Mouse (Mus musculus) left cerebral cortex, adult 9 months (tissue): ENCODE measurements around the gene Abraxas2.

Experiments used
- DNase-seq, 2 experiments: peaks; one replicate each; pipeline ENCODE4 v3.0.0; 2022; ENCODE audit warnings: low spot score in 2 of 2

The Abraxas2 gene

DNA sequence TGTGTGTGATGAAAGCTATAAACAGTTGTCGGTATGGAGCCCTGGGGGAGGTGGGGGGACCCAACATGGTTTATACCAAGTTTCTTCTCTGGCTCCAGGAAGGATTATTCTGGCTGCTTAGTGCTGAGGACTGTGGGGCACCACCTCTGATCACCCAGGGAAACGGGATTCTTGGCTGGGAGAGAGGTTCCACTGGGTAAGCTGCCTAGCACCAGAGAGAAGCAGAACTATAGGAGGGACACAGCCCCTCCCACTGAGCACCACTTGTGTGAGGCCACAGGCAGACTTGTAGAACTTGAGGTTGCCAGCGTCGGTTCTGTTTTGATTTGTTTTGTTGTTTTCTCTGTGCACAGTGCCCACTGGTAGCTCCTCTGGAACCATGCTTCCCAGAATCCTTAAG lies 5.1 kb upstream of the Abraxas2 start:
- no peak for DNase-seq

DNA sequence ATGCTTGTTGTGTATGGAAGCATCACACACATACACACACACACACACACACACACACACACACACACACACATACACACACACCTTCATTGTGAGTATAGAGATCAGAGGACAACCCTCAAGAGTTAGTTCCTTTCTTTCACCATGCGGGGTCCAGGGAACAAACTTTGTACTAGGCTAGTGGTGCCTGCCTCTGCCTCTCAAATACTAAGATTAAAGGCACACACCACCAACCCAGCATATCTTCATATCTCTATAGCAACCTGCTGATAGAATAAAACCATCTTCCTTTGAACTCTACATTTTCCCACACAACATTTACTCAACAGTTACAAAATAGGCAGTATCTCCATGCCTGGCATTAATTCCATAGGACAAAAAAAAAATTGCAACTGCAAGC lies 2.9 kb upstream of the Abraxas2 start:
- no peak for DNase-seq

DNA sequence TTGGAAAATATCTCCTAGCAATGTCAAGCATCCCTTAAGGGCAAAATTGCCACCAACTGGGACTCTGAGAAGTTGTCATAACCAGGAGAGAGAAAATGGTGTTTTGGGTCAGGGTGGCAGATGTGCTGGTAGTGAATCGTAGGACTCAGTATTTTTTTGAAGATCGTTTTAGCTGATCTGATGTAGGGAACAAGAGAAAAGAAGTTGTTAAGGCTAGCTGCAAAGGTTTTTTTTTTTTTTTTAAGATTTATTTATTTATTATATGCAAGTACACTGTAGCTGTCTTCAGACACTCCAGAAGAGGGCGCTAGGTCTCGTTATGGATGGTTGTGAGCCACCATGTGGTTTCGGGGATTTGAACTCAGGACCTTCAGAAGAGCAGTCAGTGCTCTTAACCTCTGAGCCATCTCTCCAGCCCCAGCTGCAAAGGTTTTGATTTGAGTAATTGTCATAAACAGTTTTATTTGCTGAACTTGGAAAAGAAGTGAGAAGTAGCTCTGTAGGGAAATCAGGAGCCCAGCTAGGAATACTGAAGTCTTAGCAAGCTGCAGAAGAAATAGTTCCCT lies 899 bp upstream of the Abraxas2 start:
- DNase-seq, result no peak

DNA sequence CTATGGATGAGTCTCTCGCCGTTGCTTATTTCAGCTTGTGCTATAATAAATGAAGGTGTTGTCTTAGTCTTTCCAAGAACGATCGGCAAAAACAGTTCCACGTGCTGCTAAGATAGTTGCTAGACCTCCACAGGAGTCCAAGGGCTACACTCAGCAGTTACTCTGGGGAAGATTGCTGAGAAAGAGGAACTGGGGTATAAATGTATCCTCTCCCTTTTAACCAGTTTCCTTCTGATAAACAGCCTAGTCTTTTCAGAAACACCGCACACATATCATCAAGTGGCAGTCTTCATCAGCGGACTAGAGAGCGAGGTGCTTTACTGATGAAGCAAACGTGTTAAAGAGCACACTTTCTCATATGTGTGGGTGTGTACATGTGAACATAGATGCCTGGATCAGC lies 7.3 kb downstream of the Abraxas2 start:
- no peak for DNase-seq

DNA sequence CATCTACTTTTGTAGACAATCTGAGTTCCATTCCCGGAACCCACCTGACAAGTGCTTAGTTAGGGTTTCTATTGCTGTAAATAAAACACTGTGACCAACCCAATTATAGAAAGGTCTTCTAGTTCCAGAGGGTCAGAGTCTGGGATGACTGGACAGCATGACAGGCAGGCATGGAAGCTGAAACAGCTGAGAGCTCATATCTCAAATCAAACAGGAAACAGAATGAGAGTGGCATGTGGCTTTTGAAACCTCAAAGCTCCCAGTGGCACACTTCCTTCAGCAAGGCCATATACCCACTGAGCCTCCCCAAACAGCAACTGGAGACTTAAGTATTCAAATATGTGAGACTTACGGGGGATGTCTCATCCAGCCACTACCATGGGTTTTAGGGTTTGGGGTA lies 14.0 kb downstream of the Abraxas2 start:
- no peak for DNase-seq

DNA sequence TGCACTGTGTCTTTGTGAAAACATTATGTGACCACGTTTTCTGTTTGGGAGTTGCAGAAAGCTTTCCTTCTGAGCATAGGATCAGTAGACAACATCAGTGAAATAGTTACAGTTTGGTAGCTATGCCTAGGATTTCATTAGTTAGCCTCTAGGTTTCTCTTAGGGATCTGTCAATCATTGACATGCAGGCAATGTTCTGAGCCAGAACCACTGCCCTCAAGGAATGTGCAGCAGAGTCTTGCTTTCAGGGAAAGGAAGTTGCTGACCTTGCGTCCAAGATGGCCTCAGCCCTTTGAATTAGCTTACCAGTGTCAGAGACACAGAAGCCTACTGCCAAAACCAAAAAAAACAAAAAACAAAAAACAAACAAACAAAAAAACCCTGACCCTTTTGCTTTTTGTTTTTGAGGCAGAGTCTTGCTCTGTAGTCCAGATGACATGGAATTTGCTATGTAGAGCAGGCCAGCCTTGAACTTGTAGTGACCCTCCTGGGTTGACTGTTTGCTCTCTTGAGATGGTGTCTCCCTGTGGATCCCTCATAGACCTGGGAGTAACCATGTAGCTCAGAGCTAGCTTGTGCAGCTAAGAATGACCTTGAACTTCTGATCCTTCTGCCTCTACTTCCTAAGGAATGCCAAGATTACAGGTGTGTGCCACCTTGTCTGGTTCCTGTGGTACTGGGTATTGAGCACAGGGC lies 16.5 kb downstream of the Abraxas2 start:
- no peak for DNase-seq

DNA sequence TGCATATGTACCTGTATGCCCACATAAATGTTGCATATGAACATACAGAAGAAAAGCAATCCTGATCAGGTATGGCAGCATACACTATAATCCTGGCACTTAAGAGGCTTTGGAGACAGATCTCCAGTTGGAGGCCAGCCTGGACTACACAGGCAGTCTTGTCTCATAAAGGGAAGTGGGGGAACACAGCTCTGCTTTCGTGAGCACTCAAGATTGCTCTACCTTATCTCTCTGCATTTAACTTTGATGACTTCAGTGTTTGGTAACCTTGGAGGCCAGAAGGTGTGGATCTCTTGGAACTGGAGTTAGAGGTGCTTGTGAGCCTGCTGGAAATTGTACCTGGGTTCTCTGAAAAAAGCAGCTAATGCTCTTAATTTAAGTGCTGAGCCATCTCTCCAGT lies 21.3 kb downstream of the Abraxas2 start:
- DNase-seq, result no peak

DNA sequence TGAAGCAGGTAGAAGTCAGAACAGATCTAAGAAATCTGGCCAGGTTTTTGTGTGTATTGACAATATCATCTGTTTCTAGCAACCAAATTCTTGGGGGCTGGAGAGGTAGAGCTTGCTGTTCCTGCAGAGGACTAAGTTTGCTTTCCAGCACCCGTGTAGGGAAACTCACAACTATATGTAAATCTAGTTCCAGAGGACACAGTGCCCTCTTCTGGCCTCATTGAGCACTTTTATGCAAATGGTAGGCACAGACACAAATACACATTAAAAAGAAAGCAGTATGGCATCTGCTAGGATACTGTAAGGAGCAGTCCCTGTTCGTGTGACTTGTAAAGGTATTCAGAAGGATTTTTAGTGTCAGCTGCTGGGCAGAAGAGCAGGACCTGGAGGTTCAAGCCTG lies 23.3 kb downstream of the Abraxas2 start:
- no peak for DNase-seq

DNA sequence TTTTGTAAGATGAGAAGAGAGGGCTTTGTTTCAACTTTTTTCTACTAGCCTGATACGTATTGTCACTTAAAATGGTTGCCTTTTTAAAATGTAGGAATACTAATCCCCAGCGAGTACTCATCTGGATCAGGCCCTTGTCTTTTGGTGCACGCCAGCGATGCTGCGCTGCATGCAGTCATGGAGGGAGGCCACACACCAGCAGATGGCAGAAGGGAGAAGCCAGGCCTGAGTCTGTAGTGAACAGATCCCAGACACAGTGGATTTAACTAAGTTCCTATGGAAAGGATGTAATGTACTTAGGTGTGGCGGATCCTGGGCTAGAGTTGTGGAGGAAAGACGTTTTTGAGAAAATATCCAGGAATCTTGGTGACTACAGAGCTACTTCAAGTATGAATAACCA lies 25.0 kb downstream of the Abraxas2 start:
- DNase-seq, result peak in 1 of 2 experiments; percentile 20

DNA sequence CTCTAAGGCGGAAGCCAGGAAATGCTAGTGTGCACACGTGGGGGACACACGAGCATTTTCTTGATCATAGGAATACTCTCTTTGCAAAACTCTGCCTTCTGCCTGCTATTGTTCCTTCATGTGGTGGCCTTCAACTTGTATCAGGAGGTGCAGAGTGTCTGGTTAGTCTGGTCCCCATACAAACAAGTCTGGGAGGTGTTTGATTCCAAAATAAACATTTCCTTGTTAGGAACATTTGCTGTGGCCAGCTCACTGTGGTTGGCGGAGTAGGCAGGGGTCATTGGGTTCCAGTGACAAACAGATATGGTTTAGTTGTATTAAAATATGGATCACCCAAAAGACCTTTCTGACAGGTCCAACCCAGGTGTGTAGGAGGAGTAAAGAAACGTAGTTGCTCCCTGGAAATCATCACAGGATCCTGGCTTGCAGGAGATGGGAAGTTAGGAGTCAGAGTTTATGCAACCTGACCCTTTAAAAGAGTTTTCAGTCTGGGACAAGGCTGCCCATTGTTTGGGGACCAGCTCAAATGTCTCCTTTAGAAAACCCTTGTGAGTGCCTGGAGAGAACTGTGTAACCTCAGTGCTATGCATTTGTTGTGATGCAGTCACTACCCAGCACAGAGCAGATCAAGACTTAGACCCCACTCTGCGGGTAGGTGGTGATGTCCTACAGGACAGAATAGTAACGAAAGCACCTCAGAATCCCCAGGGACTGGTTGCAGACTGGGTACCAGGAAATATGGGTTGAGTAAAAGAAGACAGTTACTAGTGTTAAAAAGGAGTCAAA lies 28.2 kb downstream of the Abraxas2 start:
- no peak for DNase-seq

DNA sequence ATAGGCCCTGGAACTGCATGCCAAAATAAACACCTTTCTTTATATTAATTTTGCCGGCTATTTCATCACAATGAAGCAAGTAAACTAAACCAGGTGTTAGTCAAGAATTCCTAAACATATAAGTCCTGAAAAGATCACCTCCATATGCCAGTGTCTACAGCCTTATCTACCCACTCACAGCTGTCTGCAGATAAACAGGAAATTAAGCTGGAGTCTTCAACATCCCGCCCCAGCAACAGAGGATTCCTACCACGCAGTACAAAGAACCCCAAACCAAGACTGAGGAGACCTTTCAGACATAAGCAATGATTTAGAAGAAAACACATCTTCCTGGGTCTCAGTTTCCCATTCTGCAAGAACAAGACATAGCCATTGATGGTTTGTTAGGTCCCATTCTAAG lies 29.0 kb downstream of the Abraxas2 start:
- no peak for DNase-seq

DNA sequence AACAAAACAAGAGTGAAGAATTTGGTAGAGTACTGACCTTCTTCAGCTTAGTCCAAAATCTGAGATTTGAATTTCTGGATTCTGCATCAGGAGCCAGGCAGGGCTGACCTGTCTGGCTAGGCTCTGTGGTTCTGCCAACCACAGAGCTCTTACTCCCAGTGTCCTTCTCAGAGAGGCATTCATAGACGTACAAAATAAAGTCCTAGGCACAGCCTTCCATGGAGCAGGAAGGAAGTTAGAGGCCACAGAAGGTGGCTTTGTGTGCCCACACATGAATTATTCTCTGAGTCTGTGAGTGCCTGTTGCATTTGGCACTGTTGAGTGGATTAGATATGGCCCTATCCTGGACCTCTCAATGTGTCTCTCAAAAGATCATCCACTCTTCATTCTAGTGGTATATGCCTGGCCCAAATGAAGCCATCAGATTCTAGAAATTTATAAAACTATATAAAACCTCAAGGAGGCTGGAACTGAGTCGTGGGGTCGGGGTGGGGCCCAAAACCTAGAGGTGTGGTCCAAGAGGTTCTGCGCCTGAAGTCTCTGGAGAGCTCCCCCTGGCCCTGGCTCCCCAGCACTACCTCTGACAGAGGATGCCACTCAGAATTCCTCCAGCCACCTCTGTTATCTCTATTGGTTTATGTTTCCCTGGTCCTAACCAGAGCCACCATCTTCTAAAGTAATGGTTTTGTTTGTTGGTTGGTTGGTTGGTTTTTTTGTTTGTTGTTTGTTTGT lies 29.7 kb downstream of the Abraxas2 start:
- DNase-seq, result no peak

DNA sequence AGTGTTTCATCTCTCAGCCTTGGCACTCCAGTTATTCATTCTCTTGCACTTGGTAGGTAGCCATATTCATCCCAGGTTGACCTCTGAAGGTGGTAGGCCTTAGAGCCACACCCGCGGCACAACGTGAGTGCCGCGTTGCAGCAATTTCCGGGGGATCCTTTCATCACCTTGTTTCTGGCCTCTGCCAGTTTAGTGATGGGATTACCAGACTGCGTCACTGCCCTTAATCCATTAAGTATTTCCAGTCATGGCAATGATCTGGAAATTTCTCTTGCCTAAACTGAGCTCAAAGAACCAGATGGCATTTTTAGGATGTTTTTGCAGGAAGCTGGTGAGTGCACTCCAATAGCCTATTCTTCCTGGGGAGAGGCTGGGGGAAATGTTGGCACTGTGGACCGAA lies 30.7 kb downstream of the Abraxas2 start:
- no peak for DNase-seq

DNA sequence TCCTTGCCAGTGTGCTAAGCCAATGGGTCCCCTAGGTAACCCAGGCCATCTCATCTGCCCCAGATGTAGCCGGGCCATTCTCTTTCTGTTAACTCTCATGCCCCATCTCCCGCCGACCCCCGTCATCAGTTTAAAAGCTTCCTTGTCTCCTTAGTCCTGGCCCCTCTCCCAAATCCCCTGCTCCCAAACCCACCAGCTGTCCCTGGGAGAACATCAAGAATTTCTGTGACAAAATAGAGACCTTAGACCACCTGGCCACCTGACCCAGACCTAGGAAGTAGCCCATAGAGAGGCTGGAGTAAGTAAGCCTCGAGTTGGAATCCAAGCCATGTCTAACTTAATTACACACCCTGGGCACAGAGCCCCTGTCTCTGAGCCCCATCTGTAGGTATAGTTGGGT lies 31.2 kb downstream of the Abraxas2 start:
- DNase-seq, result no peak

DNA sequence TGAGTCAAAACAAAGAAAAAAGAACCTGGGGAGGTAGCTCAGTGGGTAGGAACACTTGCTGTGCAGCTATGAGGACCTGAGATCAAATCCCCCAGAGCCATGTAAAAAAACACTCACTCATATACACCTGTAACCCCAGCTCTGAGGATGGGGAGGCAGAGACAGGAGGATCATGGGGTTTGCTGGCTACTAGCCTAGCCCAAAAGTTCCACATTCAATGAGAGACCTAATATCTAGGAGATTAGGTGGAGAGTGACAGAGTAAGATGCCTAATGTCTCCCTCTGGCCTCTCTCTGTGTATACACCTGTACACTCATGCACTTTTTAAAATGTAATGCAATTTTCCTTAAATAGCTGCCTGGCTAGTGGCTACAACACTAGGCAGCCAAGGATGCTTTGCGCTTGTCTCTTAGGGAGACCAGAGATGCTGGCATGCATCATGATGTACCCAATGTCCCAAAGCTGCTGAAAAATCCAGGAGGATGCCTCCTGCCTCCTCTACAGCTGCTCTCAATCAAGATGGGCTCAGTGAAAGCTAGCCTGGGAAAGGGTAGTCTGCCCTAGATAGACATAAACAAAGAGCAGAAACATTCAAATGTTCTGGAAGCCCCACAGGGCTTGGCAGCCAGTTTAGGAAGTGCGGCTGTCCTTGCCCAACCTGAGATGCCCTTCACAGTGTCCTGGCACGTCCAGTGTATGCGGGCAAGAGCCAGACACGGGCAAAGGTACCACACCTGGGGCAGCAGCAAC lies 32.7 kb downstream of the Abraxas2 start:
- no peak for DNase-seq

DNA sequence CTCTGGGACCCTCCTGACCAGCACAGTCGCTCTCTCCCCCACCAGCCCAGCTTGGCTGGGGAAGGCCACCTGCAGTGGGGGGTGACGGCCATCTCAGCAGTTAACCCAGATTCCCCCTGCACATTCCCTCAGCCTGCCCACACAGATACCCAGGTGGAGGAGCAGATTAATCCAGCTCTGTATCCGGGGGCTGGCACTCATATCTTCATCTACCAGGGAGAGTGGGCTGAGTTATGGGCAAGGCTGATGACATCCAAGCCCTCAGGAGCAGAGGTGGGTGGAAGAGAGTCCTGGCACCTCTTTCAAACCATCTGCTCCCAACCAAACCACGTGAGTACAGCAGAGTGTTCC lies 33.3 kb downstream of the Abraxas2 start:
- peak in 1 of 2 experiments; percentile 16 for DNase-seq

DNA sequence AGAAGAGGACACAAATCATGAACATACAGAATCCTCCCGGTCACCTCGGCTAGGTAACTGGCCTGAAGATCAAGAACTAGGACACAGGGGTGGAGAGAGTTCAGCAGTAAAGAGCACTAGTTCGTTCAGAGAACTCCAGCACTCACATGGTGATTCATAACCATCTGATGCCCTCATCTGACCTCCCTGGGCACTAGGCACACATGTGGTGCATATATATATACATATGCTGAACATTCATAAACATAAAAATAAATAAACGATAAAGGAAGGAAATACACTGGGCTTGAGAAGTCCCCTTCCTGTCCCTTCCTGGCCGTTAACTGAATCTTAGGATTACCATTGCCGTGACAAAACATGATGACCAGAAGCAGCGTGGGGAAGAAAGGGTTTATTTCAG lies 33.8 kb downstream of the Abraxas2 start:
- DNase-seq, result no peak

DNA sequence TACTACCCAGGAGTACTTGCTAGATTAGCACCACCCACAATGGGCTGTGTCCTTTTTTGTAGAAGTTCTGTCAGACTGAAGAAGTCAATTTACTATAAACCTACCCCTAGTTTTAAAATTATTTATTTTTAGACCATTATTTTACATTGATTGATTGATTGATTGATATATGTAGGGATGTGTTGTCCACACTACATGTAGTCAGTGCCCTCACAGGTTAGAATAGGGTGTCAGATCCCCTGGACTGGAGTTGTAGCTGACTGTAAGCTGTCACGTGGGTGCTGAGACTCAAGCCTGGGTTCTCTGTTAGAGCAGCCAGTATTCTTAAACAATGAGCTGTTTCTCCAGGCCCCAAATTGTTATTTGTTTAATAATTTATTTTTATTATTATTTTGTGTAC lies 34.3 kb downstream of the Abraxas2 start:
- no peak for DNase-seq

DNA sequence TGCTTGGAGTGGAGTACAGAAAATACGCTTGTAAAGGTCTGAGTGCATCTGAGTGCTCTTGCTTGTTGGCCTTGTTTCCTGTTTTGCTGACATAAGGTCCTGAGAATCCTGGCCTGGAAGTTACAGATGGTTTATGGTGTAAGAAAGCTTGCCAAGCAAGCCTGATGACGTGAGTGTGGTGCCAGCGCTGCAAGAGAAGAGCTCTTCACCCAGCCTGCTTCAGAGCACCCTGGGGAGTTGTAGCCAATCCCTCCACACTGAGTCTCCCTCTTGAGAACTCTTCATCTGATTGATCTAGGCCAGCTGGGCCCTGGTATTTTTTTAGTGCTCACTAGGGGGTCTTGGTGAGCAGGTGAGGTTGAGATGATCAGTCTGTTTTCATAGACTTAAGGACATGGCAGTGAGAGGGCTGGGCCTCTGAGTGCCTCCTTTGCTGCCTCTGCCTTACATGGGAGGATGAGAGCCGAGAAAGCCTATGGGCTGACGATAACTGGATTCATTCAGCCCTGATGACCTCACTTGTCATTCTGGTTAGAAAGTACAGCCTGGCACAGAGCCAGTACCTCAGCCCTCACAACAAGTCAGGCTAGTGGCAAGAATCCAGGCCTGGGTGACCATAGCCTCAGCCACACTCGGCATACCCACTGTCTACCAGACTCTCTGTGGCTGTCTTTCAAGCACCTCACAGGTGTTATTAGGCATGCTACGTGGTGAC lies 36.0 kb downstream of the Abraxas2 start:
- DNase-seq, result no peak

DNA sequence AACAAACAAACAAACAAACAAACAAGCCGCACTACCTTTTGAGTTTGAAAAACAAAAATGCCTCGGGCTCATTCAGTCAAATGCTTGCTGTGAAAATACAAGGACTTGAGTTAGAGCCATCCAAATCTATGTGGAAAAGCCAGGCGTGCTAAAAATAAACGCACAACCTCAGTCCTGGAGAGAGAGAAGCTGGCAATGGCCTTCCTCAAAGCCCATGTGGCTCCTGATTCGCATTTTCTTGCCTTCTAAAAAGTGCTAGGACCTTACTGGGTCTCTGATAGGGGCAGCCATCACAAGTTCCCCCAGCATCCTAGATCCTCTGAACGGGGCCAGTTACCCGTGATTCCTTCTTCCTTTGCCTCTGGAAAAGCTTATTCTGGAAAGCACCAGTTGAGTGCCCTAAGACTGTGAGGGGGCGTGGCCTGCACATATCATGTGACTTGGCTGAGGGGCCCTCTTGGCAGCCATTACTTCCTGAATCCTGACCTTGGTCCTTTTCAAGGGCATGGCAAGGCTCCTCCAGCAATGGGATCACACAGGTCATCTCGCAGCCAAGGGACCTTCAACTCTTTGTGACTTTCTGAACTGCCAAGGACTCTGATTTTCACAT lies 37.3 kb downstream of the Abraxas2 start:
- no peak for DNase-seq

DNA sequence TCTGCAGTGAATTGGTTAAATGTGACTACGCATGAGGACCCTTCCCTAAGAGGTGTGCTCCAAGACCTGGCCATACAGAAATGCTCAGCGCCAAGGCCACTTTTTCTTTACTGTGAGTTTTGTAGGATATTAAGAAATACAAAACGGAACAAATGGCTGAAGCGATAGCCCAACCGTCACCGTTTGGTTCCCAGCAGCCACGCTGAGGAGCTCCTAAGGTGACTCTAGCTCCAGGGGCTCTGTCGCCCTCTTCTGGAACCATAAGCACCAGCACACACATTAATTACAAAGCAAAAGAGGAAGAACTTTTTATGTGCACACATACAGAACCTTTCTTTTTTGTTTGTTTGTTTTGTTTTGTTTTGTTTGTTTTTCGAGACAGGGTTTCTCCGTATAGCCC lies 38.2 kb downstream of the Abraxas2 start:
- DNase-seq, result no peak
